Mouse (Mus musculus) lung, postnatal 0 days (tissue): ENCODE measurements at regions not wholly inside any gene's neighbourhood (a gene's known extent, or its start where the extent isn't known, plus 50 kb on each side); places are given as distances from the start of the nearest gene placed in this dataset.

Experiments
- ATAC-seq: fragments of 200-750 bp; cut with Nextera tagmentation; 2 replicates; pipeline ENCODE4 v1.8.0; 2017; ENCODE audit warnings: moderate library complexity
- DNase-seq: peaks from one replicate; pipeline ENCODE4 v3.0.0-alpha.2; 2016; ENCODE audit warnings: low spot score
- H3K27ac ChIP-seq: fragments of 300-500 bp; sonication (generic); 2 replicates; pipeline ENCODE4 v1.5.1; 2014; ENCODE audit warnings: antibody characterized with exemption, mild to moderate bottlenecking, low read length, mixed read lengths
- H3K27me3 ChIP-seq: fragments of 300-500 bp; sonication (generic); replicated peaks from 2 replicates; pipeline ENCODE4 v1.6.1; 2014; ENCODE audit warnings: low read length, mixed read lengths; ENCODE audit not compliant: insufficient read depth
- H3K36me3 ChIP-seq: fragments of 300-500 bp; sonication (generic); 2 replicates; pipeline ENCODE4 v1.6.1; 2014; ENCODE audit warnings: low read length, mixed read lengths; ENCODE audit not compliant: insufficient read depth
- H3K4me1 ChIP-seq: fragments of 300-500 bp; sonication (generic); 2 replicates; pipeline ENCODE4 v1.6.1; 2014; ENCODE audit warnings: antibody characterized with exemption, low read depth, low read length, mixed read lengths; ENCODE audit not compliant: insufficient read depth
- H3K4me2 ChIP-seq: fragments of 300-500 bp; sonication (generic); replicated peaks from 2 replicates; pipeline ENCODE4 v1.6.1; 2014; ENCODE audit warnings: low read depth, mild to moderate bottlenecking, low read length, moderate library complexity, mixed read lengths
- H3K4me3 ChIP-seq: fragments of 300-500 bp; sonication (generic); 2 replicates; pipeline ENCODE4 v1.5.1; 2014; ENCODE audit warnings: low read depth, low read length
- H3K9ac ChIP-seq: fragments of 300-500 bp; sonication (generic); replicated peaks from 2 replicates; pipeline ENCODE4 v1.6.1; 2014; ENCODE audit warnings: low read depth, mild to moderate bottlenecking
- H3K9me3 ChIP-seq: fragments of 300-500 bp; sonication (generic); 2 replicates; pipeline ENCODE4 v1.6.1; 2016; ENCODE audit warnings: low read length, mixed read lengths
- CTCF ChIP-seq: IDR thresholded peaks from 2 replicates; pipeline ENCODE4 v1.5.1; 2016; ENCODE audit warnings: antibody characterized with exemption, mild to moderate bottlenecking
- EP300 ChIP-seq: IDR thresholded peaks from 2 replicates; pipeline ENCODE4 v1.6.1; 2016; ENCODE audit warnings: antibody characterized with exemption, mild to moderate bottlenecking, control low read depth
- WGBS: fragments of 180-500 bp; shearing (Covaris S2); extraction: QIAGEN DNeasy Blood & Tissue Kit; methylation state at CpG from one replicate; pipeline ENCODE4 v1.1.7; 2014; 5-methylcytosine and 5-hydroxymethylcytosine counted together

- ATAC-seq = peak; percentile 67
Measured at GRCm38 (mm10) chr13:37477749-37478548, 132.9 kb downstream of the Ly86 start.

GRCm38 (mm10) chr13:37479182-37479691 lies 134.2 kb downstream of the Ly86 start:
- Histone ChIP-seq H3K9ac (no peak overlapping the region), H3K27ac (peak overlapping the region; percentile 64), H3K36me3 (no peaks in the 10 kb centered on the region), H3K4me1 (peaks cover 37% of the 10 kb centered on the region), H3K4me3 (no peak overlapping the region), H3K9me3 (no peaks in the 10 kb centered on the region), H3K4me2 (no peak overlapping the region), H3K27me3 (no peaks in the 10 kb centered on the region)
- peak; percentile 11; the same call in 1 of the 2 replicates for ATAC-seq
- WGBS = 61% methylated on average over 7 of the region's 7 CpGs
- peak; percentile 83 for DNase-seq
- TF ChIP-seq EP300 (peak; percentile 84), CTCF (no peak)

More at GRCm38 (mm10) chr13:37477749-37478548, 132.9 kb downstream of the Ly86 start:
- Histone ChIP-seq H3K9me3 (no peaks in the 10 kb centered on the region), H3K27ac (peak overlapping the region; percentile 83), H3K4me3 (peak overlapping the region; percentile 26), H3K36me3 (no peaks in the 10 kb centered on the region), H3K27me3 (no peaks in the 10 kb centered on the region), H3K4me2 (peak overlapping the region; percentile 46), H3K4me1 (peaks cover 34% of the 10 kb centered on the region), H3K9ac (no peak overlapping the region)
- TF ChIP-seq EP300 = peak; percentile 68
- TF ChIP-seq CTCF = no peak
- WGBS = 4% methylated on average over 15 of the region's 15 CpGs
- DNase-seq = peak; percentile 98

DNA sequence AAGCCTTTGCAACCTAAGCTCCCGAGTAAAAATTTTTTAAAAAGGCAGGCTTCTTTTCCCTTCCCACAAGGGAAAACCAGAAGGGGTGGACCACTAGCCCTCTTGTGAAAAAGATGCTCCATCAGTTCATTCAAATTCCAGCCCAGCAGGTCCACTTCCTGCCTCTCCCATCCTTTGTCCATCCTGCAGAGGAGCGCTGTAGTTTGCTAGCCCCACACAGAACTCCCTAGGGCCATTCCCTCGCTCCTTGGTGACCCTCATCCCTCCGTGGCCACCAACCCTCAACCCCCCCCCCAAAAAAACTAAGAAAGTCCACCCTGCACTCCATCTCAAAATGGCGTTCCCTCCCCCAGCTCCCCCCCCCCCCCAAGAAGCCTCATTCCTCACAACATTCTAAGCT lies 136.5 kb downstream of the Ly86 start:
- no peak overlapping the region for H3K4me2 ChIP-seq
- no peak overlapping the region for H3K9ac ChIP-seq
- H3K4me3 ChIP-seq = no peak overlapping the region
- WGBS = 32% methylated on average over 5 of the region's 5 CpGs
- H3K27ac ChIP-seq = peak overlapping the region; percentile 96
- no peaks in the 10 kb centered on the region for H3K27me3 ChIP-seq
- H3K4me1 ChIP-seq = peaks cover 30% of the 10 kb centered on the region
- no peaks in the 10 kb centered on the region for H3K9me3 ChIP-seq
- TF ChIP-seq CTCF = no peak
- no peak for TF ChIP-seq EP300
- H3K36me3 ChIP-seq = no peaks in the 10 kb centered on the region
- DNase-seq = no peak
- no peak for ATAC-seq

DNA sequence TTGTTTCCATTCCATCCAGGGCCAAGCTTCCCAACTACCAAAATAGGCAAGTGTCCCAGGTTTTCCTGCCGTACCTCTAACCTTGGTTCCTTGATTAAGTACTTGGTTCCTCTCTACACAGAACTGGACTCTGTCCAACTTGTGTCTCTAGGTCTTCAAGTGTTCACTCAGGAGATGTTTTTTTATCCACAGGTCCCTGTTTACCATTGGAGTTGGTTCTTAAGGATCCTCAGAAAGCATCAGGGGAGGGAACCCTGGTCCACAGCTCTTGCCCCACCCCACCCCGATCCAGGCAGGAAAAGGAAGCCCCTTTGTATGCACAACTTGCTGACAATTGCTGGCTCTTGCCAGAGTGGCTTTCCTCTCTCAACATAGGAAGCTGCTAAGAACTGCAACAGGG lies 137.0 kb downstream of the Ly86 start:
- H3K9ac ChIP-seq = 0 out of 2 replicates have a peak overlapping the region, but pooled peaks have one; percentile 46

DNA sequence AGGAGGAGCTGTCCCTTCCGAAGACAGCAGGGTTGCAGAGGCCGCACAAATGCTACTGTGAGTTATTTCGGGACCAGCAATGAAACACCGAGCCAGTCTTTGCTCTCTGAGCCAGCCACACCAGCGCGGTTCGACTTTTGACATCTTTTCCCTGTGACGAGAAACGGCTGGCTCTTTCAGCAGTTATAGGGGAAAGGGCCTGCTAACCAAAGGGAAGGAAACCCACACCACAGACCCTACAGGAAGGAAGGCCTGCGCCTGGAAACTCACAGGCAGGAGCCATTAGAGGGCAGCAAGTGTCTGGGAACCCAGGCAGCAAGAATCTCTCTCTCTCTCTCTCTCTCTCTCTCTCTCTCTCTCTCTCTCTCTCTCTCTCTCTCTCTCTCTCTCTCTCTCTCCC lies 137.6 kb downstream of the Ly86 start:
- ATAC-seq = peak; percentile 71
- 3% methylated on average over 10 of the region's 10 CpGs for WGBS
- TF ChIP-seq CTCF (peak; percentile 70), EP300 (no peak; the same call in 1 of the 2 replicates)
- H3K9ac ChIP-seq = peak overlapping the region; percentile 46; the same call in 1 of the 2 replicates
- H3K9me3 ChIP-seq = no peaks in the 10 kb centered on the region
- H3K4me1 ChIP-seq = peaks cover 23% of the 10 kb centered on the region
- H3K4me2 ChIP-seq = peak overlapping the region; percentile 53
- no peaks in the 10 kb centered on the region for H3K36me3 ChIP-seq
- peak; percentile 96 for DNase-seq
- H3K27ac ChIP-seq = peak overlapping the region; percentile 96
- H3K27me3 ChIP-seq = no peaks in the 10 kb centered on the region
- H3K4me3 ChIP-seq = no peak overlapping the region

More for the DNA sequence above, 137.0 kb downstream of the Ly86 start:
- Histone ChIP-seq H3K4me3 (no peak overlapping the region), H3K36me3 (no peaks in the 10 kb centered on the region), H3K4me1 (peaks cover 29% of the 10 kb centered on the region), H3K4me2 (peak overlapping the region; percentile 53; the same call in 1 of the 2 replicates), H3K27me3 (no peaks in the 10 kb centered on the region), H3K9me3 (no peaks in the 10 kb centered on the region), H3K27ac (peak overlapping the region; percentile 96)
- peak; percentile 60 for ATAC-seq
- WGBS = 2% methylated on average over 2 of the region's 2 CpGs
- no peak for TF ChIP-seq CTCF
- TF ChIP-seq EP300 = peak; percentile 85
- DNase-seq = peak; percentile 93

GRCm38 (mm10) chr13:37483010-37483855 lies 138.2 kb downstream of the Ly86 start:
- Histone ChIP-seq H3K27ac (peak overlapping the region; percentile 96), H3K4me1 (peaks cover 19% of the 10 kb centered on the region), H3K9me3 (no peaks in the 10 kb centered on the region), H3K4me3 (peak overlapping the region; percentile 18), H3K27me3 (no peaks in the 10 kb centered on the region), H3K4me2 (peak overlapping the region; percentile 53), H3K36me3 (no peaks in the 10 kb centered on the region), H3K9ac (peak overlapping the region; percentile 46)
- TF ChIP-seq CTCF (peak; percentile 55), EP300 (no peak)
- ATAC-seq (peak; percentile 18), DNase-seq (peak; percentile 82)
- 13% methylated on average over 18 of the region's 19 CpGs for WGBS
